Mouse (Mus musculus) heart, postnatal 0 days (tissue): ENCODE data around the gene Serpinf2. TPM values are rescaled to one million over a fixed set of nuclear protein-coding genes. Genes with fewer than 3 reads are reported as not detected.

Source experiments
- ATAC-seq: fragments of 200-750 bp; cut with Nextera tagmentation; 2 replicates; pipeline ENCODE4 v1.8.0; 2017; ENCODE audit warnings: low read depth, moderate number of reproducible peaks, moderate library complexity; ENCODE audit not compliant: insufficient read depth
- DNase-seq: peaks from one replicate; pipeline ENCODE4 v3.0.0-alpha.2; 2016; ENCODE audit warnings: low spot score
- H3K27ac ChIP-seq: fragments of 300-500 bp; sonication (generic); 2 replicates; pipeline ENCODE4 v1.5.1; 2014; ENCODE audit warnings: low read depth, mild to moderate bottlenecking
- H3K27me3 ChIP-seq: fragments of 300-500 bp; sonication (generic); 2 replicates; pipeline ENCODE4 v1.6.1; 2014; ENCODE audit warnings: low read length, mixed read lengths; ENCODE audit not compliant: control insufficient read depth, insufficient read depth
- H3K36me3 ChIP-seq: fragments of 300-500 bp; sonication (generic); replicated peaks from 2 replicates; pipeline ENCODE4 v1.6.1; 2014; ENCODE audit warnings: low read length, mixed read lengths; ENCODE audit not compliant: control insufficient read depth, insufficient read depth
- H3K4me1 ChIP-seq: fragments of 300-500 bp; sonication (generic); 2 replicates; pipeline ENCODE4 v1.6.1; 2014; ENCODE audit warnings: antibody characterized with exemption; ENCODE audit not compliant: control insufficient read depth, insufficient read depth
- H3K4me2 ChIP-seq: fragments of 300-500 bp; sonication (generic); 2 replicates; pipeline ENCODE4 v1.6.1; 2014; ENCODE audit warnings: low read depth, mild to moderate bottlenecking, low read length, moderate library complexity
- H3K4me3 ChIP-seq: fragments of 300-500 bp; sonication (generic); 2 replicates; pipeline ENCODE4 v1.5.1; 2014; ENCODE audit warnings: low read depth, low read length
- H3K9ac ChIP-seq: fragments of 300-500 bp; sonication (generic); replicated peaks from 2 replicates; pipeline ENCODE4 v1.6.1; 2014; ENCODE audit warnings: low read depth, low read length, mixed read lengths
- H3K9me3 ChIP-seq: fragments of 300-500 bp; sonication (generic); replicated peaks from 2 replicates; pipeline ENCODE4 v1.6.1; 2016; ENCODE audit warnings: low read length; ENCODE audit not compliant: control insufficient read depth
- CTCF ChIP-seq: IDR thresholded peaks from 2 replicates; pipeline ENCODE4 v1.5.1; 2016; ENCODE audit warnings: antibody characterized with exemption, control low read depth, low read depth
- EP300 ChIP-seq: IDR thresholded peaks from 2 replicates; pipeline ENCODE4 v1.6.1; 2016; ENCODE audit warnings: antibody characterized with exemption, low read depth
- WGBS: fragments of 180-500 bp; shearing (Covaris S2); extraction: QIAGEN DNeasy Blood & Tissue Kit; methylation state at CpG from one replicate; pipeline ENCODE4 v1.1.7; 2014; 5-methylcytosine and 5-hydroxymethylcytosine counted together
- polyA plus RNA-seq: library from polyadenylated mRNA; unstranded; fragments of >200 nt; fragmentation: Nextera tagmentation; extraction: Ambion mirVana; gene quantifications from 2 replicates; pipeline ENCODE4 v1.2.1, GENCODE M21; 2015
- total RNA-seq: library from RNA; depleted of rRNA; stranded (reverse); fragments of >200 nt; gene quantifications from 2 replicates; pipeline ENCODE4 v1.2.3, GENCODE M21; 2014; ENCODE audit warnings: low replicate concordance

The Serpinf2 gene
- total and polyA plus RNA-seq, 2 experiments from 2014 or later, result 1.2 TPM; not detected in 1

- WGBS, result 85% methylated on average over 3 of the region's 3 CpGs
- DNase-seq (no peak), ATAC-seq (no peak)
- H3K36me3 ChIP-seq, result peaks cover 23% of the 10 kb centered on the region
- no peak overlapping the region for H3K4me3 ChIP-seq
- H3K9me3 ChIP-seq, result no peaks in the 10 kb centered on the region
- no peak overlapping the region for H3K9ac ChIP-seq
- H3K27me3 ChIP-seq, result no peaks in the 10 kb centered on the region
- H3K4me1 ChIP-seq, result no peaks in the 10 kb centered on the region
- no peak overlapping the region for H3K4me2 ChIP-seq
- TF ChIP-seq CTCF (no peak), EP300 (no peak)
- no peak overlapping the region for H3K27ac ChIP-seq
Observed at GRCm38 (mm10) chr11:75439951-75440350, 560 bp upstream of the Serpinf2 start.

- TF ChIP-seq CTCF (no peak), EP300 (no peak)
- Histone ChIP-seq H3K4me2 (no peak overlapping the region), H3K4me1 (no peaks in the 10 kb centered on the region), H3K36me3 (peaks cover 14% of the 10 kb centered on the region; the same call in 1 of the 2 replicates), H3K27ac (no peak overlapping the region), H3K9me3 (peaks cover 5% of the 10 kb centered on the region; the same call in 1 of the 2 replicates), H3K4me3 (no peak overlapping the region), H3K27me3 (no peaks in the 10 kb centered on the region), H3K9ac (no peak overlapping the region)
- DNase-seq (no peak), ATAC-seq (no peak)
- WGBS, result 86% methylated on average over 3 of the region's 3 CpGs
Observed at GRCm38 (mm10) chr11:75438804-75439203, 587 bp downstream of the Serpinf2 start.

GRCm38 (mm10) chr11:75438194-75438593, 1.2 kb downstream of the Serpinf2 start:
- H3K36me3 ChIP-seq, result peaks cover 14% of the 10 kb centered on the region; the same call in 1 of the 2 replicates
- no peak overlapping the region for H3K4me3 ChIP-seq
- DNase-seq, result no peak

GRCm38 (mm10) chr11:75434138-75434537, 5.3 kb downstream of the Serpinf2 start:
- Histone ChIP-seq H3K27ac (no peak overlapping the region), H3K4me1 (no peaks in the 10 kb centered on the region)

More at GRCm38 (mm10) chr11:75438194-75438593, 1.2 kb downstream of the Serpinf2 start:
- Histone ChIP-seq H3K4me2 (no peak overlapping the region), H3K27ac (no peak overlapping the region), H3K9me3 (peaks cover 5% of the 10 kb centered on the region; the same call in 1 of the 2 replicates), H3K9ac (no peak overlapping the region), H3K4me1 (no peaks in the 10 kb centered on the region), H3K27me3 (no peaks in the 10 kb centered on the region)
- 78% methylated on average over 13 of the region's 13 CpGs for WGBS
- no peak for ATAC-seq
- TF ChIP-seq CTCF (no peak), EP300 (no peak)

GRCm38 (mm10) chr11:75431307-75431706, 8.1 kb downstream of the Serpinf2 start:
- no peaks in the 10 kb centered on the region for H3K36me3 ChIP-seq
- H3K27me3 ChIP-seq, result no peaks in the 10 kb centered on the region
- H3K4me1 ChIP-seq, result no peaks in the 10 kb centered on the region
- H3K4me2 ChIP-seq, result no peak overlapping the region
- ATAC-seq (no peak), DNase-seq (no peak)
- TF ChIP-seq CTCF, result no peak
- TF ChIP-seq EP300, result no peak
- no peak overlapping the region for H3K27ac ChIP-seq
- H3K4me3 ChIP-seq, result no peak overlapping the region
- peaks cover 5% of the 10 kb centered on the region; the same call in 1 of the 2 replicates for H3K9me3 ChIP-seq
- 78% methylated on average over 11 of the region's 11 CpGs for WGBS
- H3K9ac ChIP-seq, result no peak overlapping the region

More at GRCm38 (mm10) chr11:75434138-75434537, 5.3 kb downstream of the Serpinf2 start:
- ATAC-seq (no peak), DNase-seq (no peak)
- WGBS, result 80% methylated on average over 5 of the region's 5 CpGs
- Histone ChIP-seq H3K36me3 (no peaks in the 10 kb centered on the region), H3K4me2 (no peak overlapping the region), H3K9ac (no peak overlapping the region), H3K9me3 (peaks cover 5% of the 10 kb centered on the region; the same call in 1 of the 2 replicates), H3K4me3 (no peak overlapping the region), H3K27me3 (no peaks in the 10 kb centered on the region)
- TF ChIP-seq CTCF, result no peak
- no peak for TF ChIP-seq EP300
